Mouse (Mus musculus) bone marrow macrophage, adult 2 months (primary cell): ENCODE data around the gene Spata9.

Source experiments
- CTCF ChIP-seq: IDR thresholded peaks from 2 replicates; pipeline ENCODE4 v1.5.1; 2012; ENCODE audit warnings: low read depth, mild to moderate bottlenecking, low read length, moderate library complexity
- POLR2A ChIP-seq: IDR thresholded peaks from 2 replicates; pipeline ENCODE4 v1.6.1; 2012; ENCODE audit warnings: mild to moderate bottlenecking, low read depth, low read length, borderline replicate concordance

GRCm38 (mm10) chr13:75976649-75977048 is 9.7 kb downstream of the Spata9 start:
- TF ChIP-seq CTCF (no peak), POLR2A (no peak)
